Mouse (Mus musculus): Measurements from ENCODE around the gene AC124502.3.

DNA sequence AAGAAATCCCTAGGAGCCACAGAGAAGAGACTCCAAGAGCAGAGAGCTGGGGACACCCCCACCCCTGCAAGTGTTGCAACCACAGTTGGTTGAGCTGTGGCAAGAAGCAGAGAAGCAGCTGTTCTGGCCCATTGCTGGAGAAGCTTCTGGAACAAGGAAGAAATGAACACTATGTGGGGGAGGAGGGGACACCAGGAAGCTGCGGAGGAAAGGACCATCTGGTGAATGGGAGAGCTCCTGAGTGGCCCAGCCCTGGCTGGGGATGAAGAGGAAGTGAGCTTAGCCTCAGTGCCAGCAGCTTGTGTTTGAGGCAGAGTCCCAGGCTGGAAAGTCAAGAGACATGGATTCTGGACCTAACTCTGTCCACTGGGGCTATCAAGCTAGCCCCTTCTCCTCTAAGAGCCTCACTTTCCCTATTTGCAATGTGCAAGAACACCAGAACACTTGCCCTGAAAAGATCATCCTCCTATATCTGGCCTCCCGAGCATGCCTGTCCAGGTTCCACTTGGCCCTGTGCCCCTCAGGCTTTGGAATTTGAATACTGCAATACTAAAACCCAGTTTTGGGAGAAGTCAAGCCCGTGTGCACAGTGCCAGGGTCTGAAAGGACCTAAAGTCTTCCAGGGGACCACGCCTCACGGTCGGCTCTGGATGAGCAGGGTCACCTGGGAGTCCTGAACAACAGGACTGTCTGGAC, 39.1 kb upstream of the AC124502.3 start:
- TF ChIP-seq CTCF (IDR thresholded peaks at IDR 0.05; ENCODE audit: low read depth, low read length), result no peak
- TF ChIP-seq POLR2A (IDR thresholded peaks at IDR 0.05; ENCODE audit: extremely low read depth, insufficient read depth, low read length), result no peak

Data from liver, adult 2 months (tissue).